Mouse (Mus musculus) layer of hippocampus, postnatal 36 days (tissue): Measurements from ENCODE around the gene Mxi1. TPM values are rescaled to one million over a fixed set of nuclear protein-coding genes. Genes with fewer than 3 reads are reported as not detected.
"Not testable (repeated sequence)": the region's sequence is repeated elsewhere in the genome, so short reads cannot be mapped to it uniquely, and the experiment has no call there.

Experiments
- DNase-seq, 2 experiments: peaks; one replicate each; pipeline ENCODE4 v3.0.0; 2022
- total RNA-seq, 2 experiments: library from RNA; stranded (reverse); gene quantifications; 2 replicates each; pipeline ENCODE4 v1.2.3; 2021

Gene Mxi1
- total RNA-seq, 2 experiments from 2014 or later: 60.8 to 67.3 TPM

DNA sequence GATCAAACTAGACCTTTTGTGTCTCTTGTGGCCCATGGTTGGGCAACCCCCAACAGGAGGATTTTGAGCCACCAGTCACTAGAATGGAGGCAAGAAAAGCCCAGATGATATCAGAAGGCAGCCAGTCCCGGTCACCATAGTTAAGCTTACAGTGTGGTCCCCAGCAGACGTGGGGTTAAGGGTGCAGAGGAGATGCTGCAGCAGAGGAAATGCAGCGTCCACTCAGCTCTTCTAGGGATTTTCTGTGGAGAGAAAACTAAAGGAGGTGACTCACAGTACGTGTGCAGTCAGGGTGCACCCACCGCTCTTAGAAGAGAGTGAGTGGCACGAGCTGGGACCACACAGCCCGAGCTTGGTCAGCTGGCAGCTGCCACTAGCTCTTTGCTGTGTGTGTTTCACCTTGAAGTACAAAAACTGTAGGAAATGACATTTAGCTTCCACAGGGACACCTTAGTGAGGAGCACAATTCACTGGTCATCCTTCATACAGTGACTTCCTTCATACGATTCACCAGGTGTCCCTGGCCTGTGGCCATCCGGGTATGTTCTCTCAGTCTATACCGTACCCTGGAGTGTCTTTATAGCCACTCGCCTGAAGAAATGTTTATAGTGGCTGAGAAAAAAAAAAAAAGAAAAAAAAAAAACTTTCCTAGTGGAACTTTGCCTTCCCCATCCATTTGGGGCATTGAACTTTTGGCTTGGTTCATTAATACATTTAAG lies 55.9 kb downstream of the Mxi1 start:
- DNase-seq: no peak

DNA sequence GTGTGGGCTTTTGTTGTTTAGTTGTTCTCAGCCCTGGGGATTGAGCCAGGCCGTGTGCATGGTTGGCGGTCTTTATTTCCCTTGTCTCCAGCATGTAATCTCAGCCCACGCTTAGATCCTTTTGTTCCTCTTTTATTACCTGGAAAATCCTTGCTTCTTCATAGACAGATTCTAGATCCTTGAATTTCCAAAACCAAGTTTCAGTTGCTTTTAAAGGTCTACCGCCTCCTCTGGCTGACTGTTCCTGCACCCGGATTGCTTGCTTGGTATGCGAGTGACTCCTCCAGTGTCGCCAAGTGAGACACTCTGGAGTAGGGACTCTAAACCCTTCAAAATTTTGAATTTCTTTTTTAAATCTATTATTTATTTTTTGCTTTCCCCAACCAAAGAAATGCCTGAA lies 56.6 kb downstream of the Mxi1 start:
- no peak for DNase-seq

DNA sequence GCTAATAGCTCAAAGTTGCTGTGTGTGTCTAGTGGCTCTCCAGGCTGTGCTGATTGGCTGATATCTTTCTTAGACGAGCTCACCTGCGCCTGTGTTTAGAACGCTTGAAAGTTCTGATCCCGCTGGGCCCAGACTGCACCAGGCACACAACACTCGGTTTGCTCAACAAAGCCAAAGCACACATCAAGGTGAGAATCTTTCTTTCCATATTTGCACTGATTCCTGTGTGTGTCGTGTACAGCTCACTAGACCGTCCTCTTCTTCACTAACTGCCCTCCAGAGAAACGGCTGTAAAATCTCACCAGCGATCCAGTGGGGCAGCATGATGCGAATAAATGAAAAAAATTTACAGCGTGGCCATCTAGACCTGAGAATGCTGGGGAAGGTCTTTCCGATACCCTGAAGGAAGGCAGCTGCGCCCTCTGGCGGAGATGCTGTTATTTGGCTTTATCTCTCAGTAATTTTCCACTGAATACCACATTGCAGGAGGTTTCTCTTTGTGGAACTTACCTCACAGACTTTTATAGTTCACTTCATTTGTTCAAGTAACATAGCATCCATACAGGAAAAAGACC lies 59.2 kb downstream of the Mxi1 start:
- peak; percentile 76 to 81 for DNase-seq

DNA sequence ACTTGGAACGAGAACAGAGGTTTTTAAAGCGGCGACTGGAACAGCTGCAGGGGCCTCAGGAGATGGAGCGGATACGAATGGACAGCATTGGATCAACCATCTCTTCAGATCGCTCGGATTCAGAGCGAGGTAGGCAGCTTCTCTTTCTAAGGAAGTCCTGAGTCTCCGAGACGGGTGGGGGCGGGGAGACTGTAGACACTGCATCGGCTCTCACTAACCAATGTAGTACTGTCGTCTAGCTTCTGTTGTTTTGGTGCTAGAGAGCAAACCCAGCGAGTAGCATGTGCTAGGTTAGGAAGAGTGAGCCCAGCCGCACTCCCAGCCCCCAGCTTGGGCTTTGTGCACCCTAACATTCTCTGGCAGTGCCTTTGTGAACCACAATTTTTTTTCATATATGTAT lies 59.9 kb downstream of the Mxi1 start:
- no peak for DNase-seq

DNA sequence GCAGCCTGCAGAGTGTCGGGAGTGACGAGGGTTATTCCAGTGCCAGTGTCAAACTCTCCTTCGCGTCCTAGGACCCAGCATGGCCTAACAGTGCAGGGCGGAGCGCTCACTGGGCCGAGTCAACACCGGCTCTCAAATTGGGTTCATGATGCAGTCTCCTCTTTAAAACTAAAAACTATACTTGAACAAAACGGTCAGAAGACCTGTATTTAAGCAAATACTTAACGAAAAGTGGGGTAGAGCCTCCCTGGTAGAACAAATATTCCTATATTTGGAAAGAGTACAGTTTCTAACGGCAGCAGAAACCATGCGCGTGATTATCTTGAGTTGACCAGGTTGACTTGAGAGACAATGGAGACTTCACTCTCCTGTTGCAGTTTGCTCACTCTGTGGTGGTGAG lies 61.3 kb downstream of the Mxi1 start, which contains the start of gene Gm10197:
Gene Gm10197 (minus strand): TSS at position 101 of the 400 bp plus-strand sequence.
- DNase-seq: no peak

DNA sequence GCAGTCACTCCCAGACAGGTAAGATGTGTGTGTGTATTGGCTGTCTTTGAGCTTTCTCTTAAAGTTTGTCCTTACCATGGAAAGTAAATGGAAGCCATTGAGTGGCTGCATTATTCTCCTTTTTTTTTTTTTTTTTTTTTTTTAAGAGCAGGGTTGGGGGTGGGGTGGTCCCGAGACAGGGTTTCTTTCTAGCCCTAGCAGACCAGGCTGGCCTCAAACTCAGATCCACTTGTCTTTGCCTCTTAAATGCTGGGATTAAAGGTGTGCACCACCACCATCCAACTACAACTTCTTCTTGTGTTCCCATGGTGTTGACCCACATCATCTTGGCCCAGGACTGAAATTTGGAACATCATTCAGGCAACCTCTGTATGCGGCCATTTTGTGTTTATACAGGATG lies 63.3 kb downstream of the Mxi1 start:
- DNase-seq: no peak

DNA sequence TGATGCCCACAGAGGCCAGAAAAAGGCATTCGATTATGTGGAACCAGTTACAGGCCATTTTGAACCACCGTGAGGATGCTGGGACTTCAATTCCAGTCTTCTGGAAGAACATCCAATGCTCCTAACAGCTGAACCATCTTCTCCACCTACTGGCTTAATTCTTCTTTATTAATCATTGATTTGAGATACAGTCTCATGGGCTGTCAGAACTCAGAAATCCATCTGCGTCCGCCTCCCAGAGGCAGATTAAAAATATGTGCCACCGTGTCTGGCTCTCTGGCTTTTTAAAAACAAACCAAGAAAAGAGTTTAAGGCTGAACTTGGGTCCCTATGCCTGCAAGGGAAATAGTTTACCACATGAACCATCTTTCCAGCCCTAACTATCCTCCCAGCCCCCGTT lies 65.0 kb downstream of the Mxi1 start:
- DNase-seq: no peak

DNA sequence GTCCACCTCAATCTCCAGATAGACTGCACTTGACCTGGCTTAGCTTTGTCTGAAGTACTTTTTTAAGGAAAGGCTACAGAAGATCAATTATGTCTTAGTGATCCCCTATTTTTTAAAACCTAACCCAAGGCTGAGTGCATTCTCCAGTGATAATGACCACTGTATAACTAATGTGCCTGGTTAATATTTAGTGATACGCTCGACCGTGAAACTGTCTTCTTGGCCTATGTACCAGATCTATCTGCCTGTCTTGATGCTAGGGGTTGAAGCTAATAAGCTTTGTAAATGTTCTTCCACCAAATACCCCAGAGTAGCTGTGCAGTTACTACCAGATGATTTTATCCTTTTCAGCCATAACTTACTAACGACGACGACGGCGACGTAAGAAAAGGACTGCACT lies 65.5 kb downstream of the Mxi1 start:
- no peak for DNase-seq

DNA sequence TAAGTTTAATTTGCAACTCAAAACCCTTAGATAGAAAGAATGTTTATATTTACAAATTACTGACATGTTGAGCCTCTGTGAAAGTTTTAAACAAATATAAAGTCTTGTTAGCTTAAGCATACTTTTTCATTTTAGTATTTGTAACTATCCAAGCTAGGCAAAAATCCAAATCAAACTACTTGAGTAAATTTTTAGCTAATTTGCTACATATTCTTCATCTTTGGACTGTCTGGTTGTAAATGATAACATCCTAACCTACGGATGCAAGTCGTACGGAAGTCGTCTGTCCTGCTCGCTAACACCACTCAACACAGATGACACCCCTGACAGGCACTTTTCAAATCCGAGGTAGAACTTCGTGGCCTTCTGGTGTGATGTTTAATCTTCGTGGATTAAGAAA lies 67.3 kb downstream of the Mxi1 start:
- DNase-seq: no peak

DNA sequence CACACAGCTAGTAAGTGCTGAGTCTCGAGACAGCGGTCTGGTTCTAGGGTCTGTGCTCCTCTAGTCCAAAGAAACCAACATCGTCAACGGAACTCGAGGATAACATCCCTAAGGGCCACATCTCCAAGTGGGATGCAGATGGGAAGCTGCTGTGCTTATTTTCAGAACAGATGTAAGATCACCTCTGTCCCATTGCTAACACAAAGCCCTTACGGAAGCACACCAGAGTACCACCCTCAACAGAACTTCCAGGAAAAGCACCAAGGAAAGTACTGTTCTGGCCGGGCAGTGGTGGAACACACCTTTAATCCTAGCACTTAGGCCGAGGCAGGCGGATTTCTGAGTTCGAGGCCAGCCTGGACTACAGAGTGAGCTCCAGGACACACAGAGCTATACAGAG lies 68.1 kb downstream of the Mxi1 start:
- DNase-seq: no peak

DNA sequence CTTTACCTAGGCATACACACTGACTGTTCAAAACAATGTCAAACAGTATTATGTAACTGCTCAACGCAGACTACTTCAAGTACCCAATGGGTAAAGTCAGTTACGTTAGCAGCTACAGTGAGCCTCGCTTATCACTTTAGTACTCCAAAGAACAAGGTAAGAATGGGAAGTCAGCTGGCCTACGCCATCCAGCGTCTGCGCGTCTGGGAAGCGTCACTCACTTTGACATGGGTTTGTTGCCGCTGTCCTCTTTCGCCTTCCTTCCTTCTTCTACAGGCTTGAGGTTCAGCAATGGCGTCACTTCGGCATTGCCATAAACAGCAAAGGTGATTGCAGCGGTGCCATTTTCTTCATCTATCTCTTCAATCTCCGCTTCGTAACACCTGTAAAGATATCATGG lies 73.0 kb downstream of the Mxi1 start:
- DNase-seq: no peak

DNA sequence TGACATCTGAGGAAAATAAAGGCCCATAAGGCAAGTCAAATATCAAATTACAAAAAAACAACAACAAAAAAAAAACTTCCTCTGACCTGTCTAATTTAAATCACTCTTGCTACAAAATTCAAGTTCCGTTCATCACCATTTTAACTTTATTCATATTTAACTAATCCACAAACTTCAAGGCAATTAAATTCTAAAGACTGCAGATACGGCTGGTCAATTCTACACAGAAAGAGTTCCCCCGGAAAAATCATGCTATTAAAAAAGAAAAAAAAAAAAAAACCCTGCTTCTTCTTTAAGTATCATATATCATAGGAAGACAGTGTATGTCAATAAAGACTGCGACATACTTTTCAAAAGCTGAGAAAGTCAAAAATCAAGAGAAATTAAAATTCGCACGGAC lies 79.1 kb downstream of the Mxi1 start:
- no peak for DNase-seq

DNA sequence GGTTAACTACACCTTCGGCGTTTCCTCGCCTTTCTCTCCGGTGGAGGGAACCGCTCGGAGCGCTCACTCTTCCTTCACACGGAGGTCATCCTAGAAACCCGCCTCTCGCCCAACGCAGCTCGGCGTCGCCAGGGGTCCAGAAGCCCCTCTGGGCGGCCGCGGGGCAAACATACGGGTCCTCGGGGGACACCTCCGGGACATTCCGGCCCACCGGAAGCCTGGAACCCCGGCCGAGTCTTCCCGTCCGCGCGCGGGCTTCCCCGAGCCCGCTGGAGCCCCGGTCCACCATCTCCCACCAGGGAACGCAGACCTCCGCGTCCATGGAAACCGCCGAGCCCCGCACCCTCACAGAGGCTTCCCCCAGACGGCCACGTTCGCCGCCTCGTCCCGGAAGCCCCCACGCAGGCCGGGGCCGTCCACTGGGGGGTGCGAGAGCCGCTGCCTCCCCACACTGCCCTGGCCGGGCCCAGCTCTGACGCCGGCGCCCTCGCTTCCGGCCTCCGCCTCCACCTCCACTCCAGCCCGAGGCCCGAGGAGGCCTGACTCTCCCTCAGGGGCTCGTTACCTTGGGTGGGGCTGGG lies 79.6 kb downstream of the Mxi1 start:
- no peak for DNase-seq

DNA sequence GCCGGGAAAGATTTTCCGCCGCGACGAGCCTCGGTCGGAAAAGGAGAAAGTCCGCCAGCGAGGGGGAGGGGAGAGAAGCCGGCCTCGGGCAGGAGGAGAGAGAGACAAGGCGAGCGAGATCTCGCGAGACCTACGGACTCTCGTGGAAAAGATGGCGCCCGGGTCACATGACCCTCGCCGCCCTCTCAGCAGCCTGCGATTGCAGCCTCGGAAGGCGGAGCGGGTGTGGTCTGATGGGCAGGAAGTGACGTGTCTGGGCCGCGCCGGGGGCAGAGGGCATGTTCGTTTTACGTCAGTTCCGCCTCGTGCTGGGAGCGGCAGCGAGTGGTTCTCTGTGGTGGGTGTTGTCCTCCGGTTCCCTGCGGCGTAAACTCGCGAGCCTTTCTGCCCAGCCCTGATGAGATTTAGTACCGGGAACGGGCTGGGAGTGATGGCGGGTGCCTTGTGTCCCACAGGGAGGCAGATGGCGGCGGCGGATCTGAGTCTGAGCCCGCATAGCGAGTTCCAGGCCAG lies 80.2 kb downstream of the Mxi1 start, which contains the start of gene Smndc1:
Gene Smndc1 (minus strand): TSS at position 84 of the 513 bp plus-strand sequence.
- peak; percentile 99 for DNase-seq

DNA sequence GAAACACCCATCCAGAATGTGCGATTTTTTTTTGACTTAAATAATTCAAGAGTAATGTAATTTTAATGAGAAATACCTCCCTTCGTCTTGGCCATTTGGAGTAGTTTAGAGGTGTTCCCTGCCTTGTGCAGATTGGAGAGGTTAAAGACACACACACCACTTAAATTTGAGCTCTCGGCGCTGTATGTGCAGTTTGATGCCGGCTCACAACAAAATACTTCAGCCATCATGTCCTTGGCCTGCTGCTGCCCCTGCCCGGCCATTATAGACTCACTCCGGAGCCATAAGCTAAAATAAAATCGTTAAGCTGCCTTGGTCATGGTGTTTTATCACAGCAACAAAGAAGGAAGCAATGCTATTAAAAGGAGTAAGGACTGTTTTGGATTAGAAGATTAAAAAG lies 81.1 kb downstream of the Mxi1 start:
- no peak for DNase-seq

DNA sequence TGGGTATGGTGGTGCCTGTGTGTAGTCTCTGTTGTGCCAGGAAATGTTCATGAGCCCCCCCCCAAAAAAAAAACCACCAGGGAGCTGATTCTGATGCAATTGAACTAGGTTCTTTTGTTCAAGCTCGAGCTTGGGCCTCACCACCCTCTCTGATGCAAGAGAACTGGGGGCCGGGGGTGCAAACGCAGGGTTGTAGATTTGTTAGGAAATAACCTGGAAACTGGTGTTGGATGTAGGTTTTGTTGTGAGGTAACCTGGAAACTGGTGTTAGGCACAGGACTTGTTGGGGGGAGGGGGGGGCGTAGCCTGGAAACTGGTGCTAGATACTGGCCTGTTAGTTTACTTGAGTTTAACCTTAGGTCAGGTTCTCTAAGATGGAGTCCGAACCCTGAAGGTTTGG lies 81.5 kb downstream of the Mxi1 start:
- no peak for DNase-seq

DNA sequence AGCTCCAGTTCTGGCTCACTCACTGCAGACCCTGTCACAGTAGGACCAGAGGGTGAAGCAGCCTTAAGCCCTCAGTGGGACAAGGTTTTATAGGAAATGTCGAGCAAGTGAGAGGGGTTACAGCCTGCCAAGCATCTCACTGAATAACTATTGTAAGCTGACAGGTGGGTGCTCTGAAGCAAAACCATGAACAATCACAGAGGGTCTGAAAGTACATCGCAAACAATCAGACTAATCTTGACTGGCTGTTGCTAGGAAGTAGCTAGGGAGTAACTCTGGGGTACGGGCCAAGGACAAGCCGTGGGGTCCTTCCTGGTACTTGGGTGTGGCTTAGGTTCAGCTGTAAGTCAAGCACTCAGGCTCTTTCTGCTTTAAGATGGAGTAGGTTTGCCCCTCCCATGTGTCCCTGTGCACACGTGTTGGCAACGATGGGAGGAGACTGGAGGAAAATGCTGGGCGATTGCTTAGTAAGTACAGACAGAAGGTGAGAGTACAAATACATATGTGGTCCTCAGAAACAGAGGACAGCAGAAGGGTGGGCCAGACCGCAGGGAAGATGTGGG lies 82.5 kb downstream of the Mxi1 start:
- DNase-seq: no peak

DNA sequence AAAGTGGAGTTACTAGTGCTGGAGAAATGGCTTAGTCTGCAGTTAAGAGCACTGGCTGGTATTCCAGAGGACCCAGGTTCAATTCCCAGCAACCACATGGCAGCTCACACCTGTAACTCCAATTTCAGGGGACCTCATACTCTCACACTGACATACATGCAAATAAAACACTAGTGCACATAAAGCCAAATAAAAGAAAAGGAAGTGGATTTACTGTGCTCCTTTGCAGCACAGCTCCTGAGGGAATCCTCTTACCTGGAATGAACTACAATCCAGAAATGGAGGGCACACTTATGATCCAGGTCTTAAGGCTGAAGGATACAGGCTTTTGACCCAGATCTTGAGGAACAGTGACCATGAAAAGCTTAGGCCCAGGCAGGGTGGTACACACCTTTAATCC lies 83.3 kb downstream of the Mxi1 start:
- DNase-seq: no peak

DNA sequence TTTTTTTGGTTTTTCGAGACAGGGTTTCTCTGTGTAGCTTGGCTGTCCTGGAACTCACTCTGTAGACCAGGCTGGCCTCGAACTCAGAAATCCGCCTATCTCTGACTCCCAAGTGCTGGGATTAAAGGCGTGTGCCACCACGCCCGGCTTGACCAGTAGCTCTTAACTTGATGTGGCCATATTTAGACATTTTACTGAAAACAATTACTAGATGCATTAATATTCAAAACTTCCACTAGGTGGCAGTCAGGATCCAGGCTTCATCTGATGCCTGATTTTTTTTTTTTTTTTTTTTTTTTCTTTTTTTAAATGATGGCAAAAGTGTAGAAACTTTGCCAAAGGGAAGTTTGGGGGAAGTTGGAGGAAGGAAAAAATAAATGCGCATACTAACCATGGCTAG lies 84.2 kb downstream of the Mxi1 start:
- no peak for DNase-seq

DNA sequence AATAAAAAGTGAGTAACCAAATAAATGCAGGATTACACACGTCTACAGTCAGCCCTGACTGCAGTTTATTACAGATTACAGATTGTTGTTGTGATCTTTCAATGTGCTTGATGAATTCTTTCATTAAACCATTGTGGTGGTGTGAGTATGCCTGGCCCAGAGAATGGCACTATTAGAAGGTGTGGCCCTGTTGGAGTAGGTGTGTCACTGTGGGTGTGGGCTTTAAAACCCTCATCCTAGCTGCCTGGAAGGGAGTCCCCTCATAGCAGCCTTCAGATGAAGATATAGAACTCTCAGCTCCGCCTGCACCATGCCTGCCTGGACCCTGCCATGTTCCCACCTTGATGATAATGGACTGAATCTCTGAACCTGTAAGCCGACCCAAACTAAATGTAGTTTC lies 84.6 kb downstream of the Mxi1 start:
- DNase-seq: not testable (repeated sequence)

DNA sequence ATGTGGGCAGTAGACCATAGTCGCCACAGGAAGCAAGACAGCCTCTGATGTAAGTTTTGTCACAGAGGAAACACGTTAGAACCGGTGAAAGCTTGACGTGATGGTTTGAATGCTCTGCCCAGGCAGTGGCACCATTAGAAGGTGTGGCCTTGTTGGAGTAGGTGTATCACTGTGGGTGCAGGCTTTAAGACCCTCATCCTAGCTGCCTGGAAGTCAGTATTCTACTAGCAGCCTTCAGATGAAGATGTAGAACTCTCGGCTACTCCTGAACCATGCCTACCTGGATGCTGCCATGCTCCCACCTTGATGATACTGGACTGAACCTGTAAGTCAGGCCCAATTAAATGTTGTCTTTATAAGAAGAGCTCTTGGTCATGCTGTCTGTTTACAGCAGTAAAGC lies 85.5 kb downstream of the Mxi1 start:
- DNase-seq: not testable (repeated sequence)

DNA sequence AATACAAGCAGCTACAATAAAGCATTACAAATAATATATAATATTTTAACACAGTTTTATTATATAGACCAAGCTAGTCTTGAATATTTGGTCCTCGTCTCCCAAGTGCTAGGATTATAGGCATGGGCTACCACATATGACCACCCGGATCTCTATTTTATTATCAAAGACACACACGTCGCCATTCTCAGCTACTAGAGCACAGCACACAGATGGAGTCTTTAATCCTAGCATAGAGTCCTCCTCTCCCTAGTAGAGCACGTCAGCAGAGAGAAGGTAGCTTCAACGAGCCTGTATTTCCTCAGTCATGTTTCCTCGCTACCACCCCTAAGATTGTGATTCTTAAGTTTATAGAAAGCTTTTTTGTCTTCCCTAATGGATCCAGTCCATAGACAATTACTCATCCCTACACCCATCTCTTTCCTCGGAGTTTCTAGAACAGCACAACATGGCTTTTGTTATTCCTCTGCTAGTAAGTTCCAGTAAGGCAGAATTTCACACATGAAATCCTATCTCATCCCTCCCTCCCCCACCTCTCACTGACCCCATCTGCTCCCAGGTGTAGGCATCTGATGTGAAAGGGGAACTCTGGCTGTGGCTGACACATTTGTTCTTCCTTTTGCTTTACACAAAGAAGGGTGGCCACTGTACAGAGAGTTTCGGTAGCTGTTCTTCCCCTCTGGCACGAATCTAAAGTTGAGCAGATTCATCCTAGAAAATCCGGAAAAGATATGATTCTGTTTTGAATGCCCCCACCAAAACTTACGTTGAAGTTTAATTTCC lies 87.3 kb downstream of the Mxi1 start:
- DNase-seq: no peak

DNA sequence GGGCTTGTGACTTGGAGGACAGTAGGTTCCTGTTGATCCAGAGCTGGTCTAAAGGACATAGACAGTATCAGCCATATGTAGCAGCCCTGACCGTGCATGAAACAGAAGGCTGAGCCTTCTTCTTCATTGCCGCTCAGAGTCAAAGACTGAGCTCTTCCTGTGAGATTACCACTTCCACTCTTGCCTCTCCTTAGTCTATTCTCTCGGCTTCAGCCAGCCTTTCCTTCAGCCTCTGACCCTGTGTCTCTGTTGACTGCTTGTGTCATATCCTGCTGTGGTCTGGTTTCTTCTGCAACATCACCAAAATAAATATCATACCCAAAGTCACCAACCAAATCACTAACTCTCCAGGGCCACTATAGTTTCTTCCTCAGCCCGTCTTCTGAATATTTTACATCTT lies 88.9 kb downstream of the Mxi1 start:
- no peak for DNase-seq
